Mouse (Mus musculus): ENCODE results near the gene Akna. TPM values are rescaled to one million over a fixed set of nuclear protein-coding genes. Genes with fewer than 3 reads are reported as not detected.

The Akna gene
- polyA plus RNA-seq, 1 experiment, result 11.5 TPM

- no peak overlapping the region for H3K27ac ChIP-seq (ENCODE audit: insufficient read depth, low read depth, low read length)
- H3K4me1 ChIP-seq (ENCODE audit: control insufficient read depth, insufficient read depth, insufficient read length, low read length), result no peaks in the 10 kb centered on the region
- H3K27me3 ChIP-seq (ENCODE audit: control insufficient read depth, insufficient read depth, low read length), result no peaks in the 10 kb centered on the region
- H3K4me3 ChIP-seq (ENCODE audit: low read depth, low read length), result no peak overlapping the region
- TF ChIP-seq POLR2A (IDR thresholded peaks at IDR 0.05; ENCODE audit: low read depth, low read length), result no peak
- no peak for TF ChIP-seq CTCF (IDR thresholded peaks at IDR 0.05; ENCODE audit: extremely low read depth, insufficient read length, insufficient replicate concordance, low read depth, low read length)
- 0 out of 2 replicates have a peak, but pooled peaks cover 1% of the 10 kb centered on the region for H3K36me3 ChIP-seq (ENCODE audit: control insufficient read depth, insufficient read depth, low read length)
- 88% methylated on average over 5 of the region's 5 CpGs for WGBS
These were observed 34.8 kb upstream of the Akna start for GRCm38 (mm10) chr4:63437968-63438367.

- Histone ChIP-seq H3K27ac (ENCODE audit: insufficient read depth, low read depth, low read length) (no peak overlapping the region), H3K4me3 (ENCODE audit: low read depth, low read length) (no peak overlapping the region), H3K4me1 (ENCODE audit: control insufficient read depth, insufficient read depth, insufficient read length, low read length) (no peaks in the 10 kb centered on the region), H3K36me3 (ENCODE audit: control insufficient read depth, insufficient read depth, low read length) (peaks cover 4% of the 10 kb centered on the region; the same call in 1 of the 2 replicates), H3K27me3 (ENCODE audit: control insufficient read depth, insufficient read depth, low read length) (no peaks in the 10 kb centered on the region)
- TF ChIP-seq POLR2A (IDR thresholded peaks at IDR 0.05; ENCODE audit: low read depth, low read length), result no peak
- TF ChIP-seq CTCF (IDR thresholded peaks at IDR 0.05; ENCODE audit: extremely low read depth, insufficient read length, insufficient replicate concordance, low read depth, low read length), result no peak
- 74% methylated on average over 16 of the region's 16 CpGs for WGBS
These were observed 34.1 kb upstream of the Akna start for GRCm38 (mm10) chr4:63437119-63437815.

- H3K27me3 ChIP-seq (ENCODE audit: control insufficient read depth, insufficient read depth, low read length), result no peaks in the 10 kb centered on the region
- WGBS, result 86% methylated on average over 9 of the region's 9 CpGs
- H3K27ac ChIP-seq (ENCODE audit: insufficient read depth, low read depth, low read length), result no peak overlapping the region
- peaks cover 5% of the 10 kb centered on the region; the same call in 1 of the 2 replicates for H3K36me3 ChIP-seq (ENCODE audit: control insufficient read depth, insufficient read depth, low read length)
- TF ChIP-seq CTCF (IDR thresholded peaks at IDR 0.05; ENCODE audit: extremely low read depth, insufficient read length, insufficient replicate concordance, low read depth, low read length) (no peak), POLR2A (IDR thresholded peaks at IDR 0.05; ENCODE audit: low read depth, low read length) (no peak)
- H3K4me3 ChIP-seq (ENCODE audit: low read depth, low read length), result no peak overlapping the region
- H3K4me1 ChIP-seq (ENCODE audit: control insufficient read depth, insufficient read depth, insufficient read length, low read length), result no peaks in the 10 kb centered on the region
These were observed 32.2 kb upstream of the Akna start for GRCm38 (mm10) chr4:63435402-63435801.

GRCm38 (mm10) chr4:63431098-63431497 lies 27.9 kb upstream of the Akna start:
- TF ChIP-seq CTCF (IDR thresholded peaks at IDR 0.05; ENCODE audit: extremely low read depth, insufficient read length, insufficient replicate concordance, low read depth, low read length), result no peak
- TF ChIP-seq POLR2A (IDR thresholded peaks at IDR 0.05; ENCODE audit: low read depth, low read length), result no peak

GRCm38 (mm10) chr4:63430357-63430756 lies 27.2 kb upstream of the Akna start:
- no peaks in the 10 kb centered on the region for H3K4me1 ChIP-seq (ENCODE audit: control insufficient read depth, insufficient read depth, insufficient read length, low read length)
- WGBS, result 66% methylated on average over 3 of the region's 3 CpGs
- H3K27ac ChIP-seq (ENCODE audit: insufficient read depth, low read depth, low read length), result no peak overlapping the region
- H3K27me3 ChIP-seq (ENCODE audit: control insufficient read depth, insufficient read depth, low read length), result no peaks in the 10 kb centered on the region
- peaks cover 5% of the 10 kb centered on the region; the same call in 1 of the 2 replicates for H3K36me3 ChIP-seq (ENCODE audit: control insufficient read depth, insufficient read depth, low read length)
- H3K4me3 ChIP-seq (ENCODE audit: low read depth, low read length), result no peak overlapping the region
- TF ChIP-seq POLR2A (IDR thresholded peaks at IDR 0.05; ENCODE audit: low read depth, low read length), result no peak
- TF ChIP-seq CTCF (IDR thresholded peaks at IDR 0.05; ENCODE audit: extremely low read depth, insufficient read length, insufficient replicate concordance, low read depth, low read length), result no peak

More at GRCm38 (mm10) chr4:63431098-63431497, 27.9 kb upstream of the Akna start:
- WGBS, result 79% methylated on average over 5 of the region's 5 CpGs
- no peaks in the 10 kb centered on the region for H3K4me1 ChIP-seq (ENCODE audit: control insufficient read depth, insufficient read depth, insufficient read length, low read length)
- H3K27me3 ChIP-seq (ENCODE audit: control insufficient read depth, insufficient read depth, low read length), result no peaks in the 10 kb centered on the region
- no peak overlapping the region for H3K4me3 ChIP-seq (ENCODE audit: low read depth, low read length)
- H3K27ac ChIP-seq (ENCODE audit: insufficient read depth, low read depth, low read length), result no peak overlapping the region
- H3K36me3 ChIP-seq (ENCODE audit: control insufficient read depth, insufficient read depth, low read length), result peaks cover 5% of the 10 kb centered on the region; the same call in 1 of the 2 replicates

GRCm38 (mm10) chr4:63426308-63426707 lies 23.2 kb upstream of the Akna start:
- H3K4me3 ChIP-seq (ENCODE audit: low read depth, low read length), result no peak overlapping the region
- no peaks in the 10 kb centered on the region for H3K4me1 ChIP-seq (ENCODE audit: control insufficient read depth, insufficient read depth, insufficient read length, low read length)
- H3K27me3 ChIP-seq (ENCODE audit: control insufficient read depth, insufficient read depth, low read length), result no peaks in the 10 kb centered on the region
- TF ChIP-seq CTCF (IDR thresholded peaks at IDR 0.05; ENCODE audit: extremely low read depth, insufficient read length, insufficient replicate concordance, low read depth, low read length) (no peak), POLR2A (IDR thresholded peaks at IDR 0.05; ENCODE audit: low read depth, low read length) (no peak)
- whole genome bisulfite sequencing, result 87% methylated on average over 8 of the region's 8 CpGs
- H3K36me3 ChIP-seq (ENCODE audit: control insufficient read depth, insufficient read depth, low read length), result no peaks in the 10 kb centered on the region
- no peak overlapping the region for H3K27ac ChIP-seq (ENCODE audit: insufficient read depth, low read depth, low read length)

GRCm38 (mm10) chr4:63423811-63424210 lies 20.7 kb upstream of the Akna start:
- H3K36me3 ChIP-seq (ENCODE audit: control insufficient read depth, insufficient read depth, low read length), result no peaks in the 10 kb centered on the region
- H3K27me3 ChIP-seq (ENCODE audit: control insufficient read depth, insufficient read depth, low read length), result no peaks in the 10 kb centered on the region
- no peaks in the 10 kb centered on the region for H3K4me1 ChIP-seq (ENCODE audit: control insufficient read depth, insufficient read depth, insufficient read length, low read length)
- H3K27ac ChIP-seq (ENCODE audit: insufficient read depth, low read depth, low read length), result no peak overlapping the region
- WGBS, result 57% methylated on average over 5 of the region's 5 CpGs
- TF ChIP-seq POLR2A (IDR thresholded peaks at IDR 0.05; ENCODE audit: low read depth, low read length) (no peak), CTCF (IDR thresholded peaks at IDR 0.05; ENCODE audit: extremely low read depth, insufficient read length, insufficient replicate concordance, low read depth, low read length) (no peak)
- no peak overlapping the region for H3K4me3 ChIP-seq (ENCODE audit: low read depth, low read length)
